Mouse (Mus musculus) inflammation-experienced regulatory T-cells, adult 6 months (primary cell): ENCODE data around the gene Ankrd33b. TPM values are rescaled to one million over a fixed set of nuclear protein-coding genes. Genes with fewer than 3 reads are reported as not detected.

ENCODE experiments used
- ATAC-seq: one replicate; pipeline ENCODE4 v1.8.0; 2017
- polyA plus RNA-seq, 3 experiments: library from polyadenylated mRNA; unstranded; fragments of 100-300 nt; shearing (Covaris generic); gene quantifications; one replicate each; pipeline ENCODE4 v1.2.1; 2017

Ankrd33b gene
- not detected for polyA plus RNA-seq

DNA sequence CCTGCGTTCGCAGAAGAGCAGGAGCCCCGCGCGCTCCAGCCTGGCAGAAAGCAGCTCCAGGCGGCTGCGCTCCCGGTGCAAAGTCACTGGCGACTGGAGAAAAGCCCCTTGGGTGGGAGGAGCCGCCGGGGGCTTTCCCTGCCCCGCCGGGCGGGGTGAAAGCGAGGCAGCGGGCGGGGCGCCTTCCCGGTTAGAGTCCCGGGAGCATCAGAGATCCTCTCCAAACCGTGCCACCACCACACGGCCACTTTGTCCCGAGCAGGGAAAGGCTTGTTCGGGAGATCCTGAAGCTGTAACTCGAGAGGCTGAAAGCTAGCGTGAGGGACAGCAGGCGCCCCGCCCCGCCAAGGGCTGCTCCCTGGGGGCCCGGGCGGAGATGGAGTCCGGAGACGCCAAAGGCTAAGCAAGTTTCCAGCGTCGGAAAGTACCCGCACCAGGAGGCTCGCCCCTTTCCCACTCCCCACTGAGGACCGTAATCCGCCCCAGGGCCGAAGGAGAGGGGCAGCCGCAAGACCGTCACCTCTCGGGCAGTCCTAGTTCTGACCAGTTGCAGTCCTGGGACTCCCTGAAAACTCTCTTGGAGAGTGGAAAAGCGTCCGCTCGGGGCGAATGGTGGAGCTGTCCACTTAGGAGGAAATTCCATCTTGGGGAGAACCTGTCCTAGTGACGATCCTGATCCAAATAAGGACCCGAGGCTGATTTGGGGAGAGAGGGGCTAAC lies at the start of gene Ankrd33b:
TSS of gene Ankrd33b (minus strand) at position 246 of the 720 bp plus-strand sequence.
- no peak for ATAC-seq

DNA sequence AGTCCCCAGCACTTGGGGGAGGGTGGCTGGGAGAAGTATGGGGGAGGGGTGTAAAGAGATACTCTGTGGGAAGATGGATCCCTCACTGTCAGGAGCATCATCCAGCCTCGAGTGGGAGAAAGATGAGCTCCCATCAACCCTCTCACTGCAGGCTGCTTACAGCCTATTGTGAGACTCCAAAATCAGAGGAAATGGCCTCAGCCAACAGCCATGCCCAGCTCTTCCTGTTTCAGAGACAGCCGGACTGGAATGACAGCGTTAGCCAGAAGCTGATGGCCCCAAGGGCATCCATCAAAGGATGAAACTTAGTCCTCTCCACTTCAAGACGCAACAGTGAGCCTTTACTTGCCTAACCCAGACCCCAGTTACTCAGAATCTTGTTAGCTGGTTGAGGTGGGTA lies 47.7 kb upstream of the Ankrd33b start:
- no peak for ATAC-seq

DNA sequence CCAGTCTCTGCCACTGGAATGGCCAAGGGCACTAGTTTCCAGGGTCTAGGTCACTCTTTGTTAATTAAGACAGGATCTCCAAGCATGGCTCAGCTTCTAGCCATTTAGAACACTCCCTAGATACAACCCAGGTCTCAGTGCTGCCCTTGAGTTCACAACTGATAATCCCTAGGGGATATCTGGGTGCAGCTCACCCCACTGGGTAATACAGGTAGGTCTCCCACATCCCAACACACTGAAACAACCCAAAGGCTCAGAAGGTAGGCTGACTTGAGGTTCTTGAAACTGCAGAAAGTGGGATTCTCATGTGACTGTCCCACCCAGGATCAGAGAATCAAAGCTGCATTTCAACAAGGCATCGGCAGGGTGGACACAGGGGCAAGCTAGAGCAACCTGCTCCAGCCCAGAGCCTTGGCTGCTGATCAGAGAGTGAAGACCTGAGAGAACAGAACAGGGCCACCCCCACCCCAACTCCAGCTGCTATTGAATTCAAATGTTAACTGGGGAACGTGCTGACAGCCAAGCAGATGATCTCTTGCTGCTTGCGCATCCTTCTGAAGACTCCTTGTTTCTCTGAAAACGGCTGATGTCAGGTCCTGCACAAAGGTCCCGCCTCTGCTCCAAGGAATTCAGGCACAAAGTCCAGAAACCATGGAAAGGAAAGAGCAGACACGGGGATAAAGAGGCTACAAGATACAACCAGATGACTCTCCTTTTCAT lies 46.8 kb upstream of the Ankrd33b start:
- ATAC-seq = no peak

DNA sequence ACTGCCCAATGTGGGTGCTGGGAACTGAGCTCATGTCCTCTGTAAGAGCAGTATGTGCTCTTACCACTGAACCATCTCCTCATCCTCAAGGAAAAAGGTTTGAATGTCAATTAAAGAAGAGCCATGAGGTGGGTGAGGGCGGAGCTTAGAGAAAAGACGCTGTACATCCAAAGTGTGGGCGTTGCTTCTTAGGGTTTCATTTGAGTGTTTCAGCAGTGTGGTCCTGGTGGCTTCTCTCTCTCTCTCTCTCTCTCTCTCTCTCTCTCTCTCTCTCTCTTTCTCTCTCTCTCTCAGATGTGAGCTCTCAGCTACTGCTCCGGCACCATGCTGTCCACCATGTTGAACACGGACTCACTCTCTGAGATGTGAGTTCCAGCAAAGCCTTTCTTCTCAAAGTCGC lies 46.1 kb upstream of the Ankrd33b start:
- no peak for ATAC-seq

DNA sequence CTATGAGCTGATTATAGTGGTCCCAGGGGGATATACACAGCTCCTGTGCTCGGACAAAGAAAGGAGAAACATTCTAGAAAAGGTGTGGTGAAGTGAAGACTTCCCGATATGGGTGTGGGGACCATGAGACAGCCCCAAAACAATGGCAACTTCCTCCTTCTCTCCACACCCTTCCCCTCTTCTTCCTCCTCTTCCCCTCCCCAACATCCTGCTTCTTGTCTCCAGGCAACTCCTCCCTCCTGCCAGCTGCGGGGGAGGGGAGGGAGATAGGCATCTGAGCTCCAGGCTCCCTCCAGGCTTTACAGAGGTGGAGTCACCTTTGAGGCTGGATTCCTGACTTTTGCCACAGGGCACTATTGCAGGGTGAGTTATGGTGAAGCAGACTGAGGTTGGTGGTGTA lies 45.4 kb upstream of the Ankrd33b start:
- ATAC-seq = no peak

DNA sequence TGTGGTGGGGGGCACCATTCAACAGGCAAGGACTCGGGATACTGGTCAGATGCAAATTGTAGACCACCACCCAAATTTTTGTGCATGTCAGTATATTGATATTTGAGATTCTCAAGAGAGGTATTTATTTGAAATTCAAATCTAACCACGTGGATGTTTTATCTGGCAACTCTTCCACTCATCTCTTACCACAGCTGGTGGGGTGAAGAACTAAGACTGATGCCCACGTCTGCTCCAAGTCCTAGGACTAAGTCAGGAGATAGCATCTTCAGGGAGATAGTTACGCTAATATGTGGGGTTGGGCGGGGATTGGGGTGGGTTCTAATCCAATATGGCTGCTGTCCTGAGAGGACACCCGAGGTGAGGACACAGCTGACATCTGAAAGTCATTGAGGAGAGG lies 44.9 kb upstream of the Ankrd33b start:
- no peak for ATAC-seq

DNA sequence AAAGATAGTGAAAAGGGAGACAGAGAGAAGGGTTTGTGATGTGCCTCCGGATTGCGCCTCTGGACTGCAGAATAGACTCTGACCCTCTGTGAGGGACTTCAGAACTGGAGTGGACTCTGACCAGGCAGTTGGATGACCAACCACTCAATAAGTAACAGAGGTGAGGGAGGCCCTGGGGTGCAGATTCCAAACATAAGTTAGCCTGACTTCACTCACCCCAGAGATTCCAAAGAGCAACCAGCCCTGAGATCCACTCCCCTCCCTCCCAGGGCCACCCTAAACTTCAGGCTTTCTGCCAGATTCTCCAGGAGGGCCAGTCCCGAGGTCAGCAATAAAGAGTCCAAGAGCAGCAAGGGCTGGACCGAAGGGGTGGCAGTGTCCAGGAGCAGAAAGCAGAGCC lies 40.0 kb upstream of the Ankrd33b start:
- no peak for ATAC-seq

DNA sequence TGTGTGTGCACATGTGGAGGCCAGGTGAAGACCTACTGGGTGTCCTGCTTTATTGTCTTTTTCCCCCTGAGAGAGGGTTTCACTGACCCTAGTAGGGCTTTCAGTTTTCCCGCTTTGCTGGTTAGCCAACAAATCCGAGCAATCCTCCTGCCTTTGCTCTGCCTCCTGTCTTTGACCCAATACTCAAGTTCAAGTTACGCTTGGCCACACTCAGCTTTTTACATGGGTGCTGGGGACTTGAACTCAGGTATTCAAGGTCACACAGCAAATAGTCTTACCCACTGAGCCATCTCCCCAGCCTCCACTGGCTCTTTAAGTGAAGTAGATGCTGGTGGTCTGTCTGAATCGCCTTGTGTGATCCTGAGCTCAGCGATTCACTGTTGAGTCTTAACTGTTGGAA lies 39.4 kb upstream of the Ankrd33b start:
- ATAC-seq = no peak

DNA sequence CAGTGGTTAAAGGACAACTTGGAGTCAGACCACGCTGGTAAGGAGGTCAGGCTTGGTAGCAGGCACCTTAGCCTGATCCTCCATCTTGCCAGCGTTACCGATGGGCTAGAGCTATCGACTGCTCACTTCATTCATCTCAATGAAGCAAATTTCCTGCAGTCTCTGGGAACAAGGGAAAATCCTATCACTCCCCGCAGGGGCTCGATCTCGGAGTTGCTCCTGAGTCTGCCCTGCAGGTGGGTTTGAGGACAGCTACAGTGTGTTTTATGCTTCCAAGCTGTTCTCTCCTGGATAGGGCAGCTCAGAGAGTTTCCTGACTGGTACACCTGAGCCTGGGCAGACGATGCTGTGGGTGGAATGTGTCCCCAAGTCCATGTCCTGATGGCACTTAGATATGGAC lies 36.8 kb upstream of the Ankrd33b start:
- no peak for ATAC-seq

DNA sequence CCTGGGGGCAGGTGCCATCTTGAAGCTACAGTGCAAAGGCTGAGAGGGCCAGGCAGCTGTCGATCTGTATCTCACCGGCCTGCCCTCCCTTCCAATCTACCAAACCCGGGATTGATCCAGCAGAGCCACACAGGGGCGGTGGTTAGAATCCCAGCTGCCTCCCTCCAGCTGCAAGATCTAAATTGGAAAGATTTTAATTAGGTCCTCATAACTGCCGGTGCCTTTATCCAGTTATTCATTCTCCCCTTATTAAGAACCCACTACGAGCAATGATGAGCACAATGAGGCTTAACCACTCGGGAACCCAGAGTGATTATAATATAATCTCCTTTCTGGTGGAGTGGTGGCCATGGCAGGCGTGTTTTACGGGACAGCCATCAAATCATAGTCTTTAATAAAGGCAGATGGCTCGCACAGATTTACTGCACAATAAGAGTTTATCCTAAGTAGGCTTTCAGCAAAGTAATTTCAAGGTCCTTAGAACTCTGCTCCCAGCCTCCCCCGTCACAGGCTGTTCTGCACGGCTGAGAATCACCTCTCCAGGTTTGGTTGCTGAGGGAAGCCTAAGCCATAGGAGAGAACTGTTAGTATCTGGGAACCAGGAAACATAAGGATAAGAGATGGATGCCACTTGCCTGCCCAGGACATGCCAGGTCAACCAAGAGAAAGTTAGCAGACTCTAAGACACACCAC lies 34.8 kb upstream of the Ankrd33b start:
- no peak for ATAC-seq

DNA sequence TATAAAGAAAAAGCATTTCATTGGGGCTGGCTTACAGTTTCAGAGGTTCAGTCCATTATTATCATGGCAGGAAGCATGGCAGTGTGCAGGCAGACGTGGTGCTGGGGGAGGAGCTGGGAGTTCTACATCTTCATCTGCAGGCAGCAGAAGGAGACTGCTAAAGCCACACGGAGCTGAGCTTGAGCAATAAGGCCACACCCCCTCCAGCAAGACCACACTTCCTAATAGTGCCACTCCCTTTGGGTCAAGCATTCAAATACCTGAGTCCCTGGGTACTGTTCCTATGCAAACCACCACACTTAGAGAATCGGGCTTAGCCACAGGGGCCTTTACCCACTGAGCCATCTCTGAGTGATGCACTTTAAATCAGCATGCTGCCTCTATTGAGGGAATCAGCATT lies 33.4 kb upstream of the Ankrd33b start:
- ATAC-seq = no peak

DNA sequence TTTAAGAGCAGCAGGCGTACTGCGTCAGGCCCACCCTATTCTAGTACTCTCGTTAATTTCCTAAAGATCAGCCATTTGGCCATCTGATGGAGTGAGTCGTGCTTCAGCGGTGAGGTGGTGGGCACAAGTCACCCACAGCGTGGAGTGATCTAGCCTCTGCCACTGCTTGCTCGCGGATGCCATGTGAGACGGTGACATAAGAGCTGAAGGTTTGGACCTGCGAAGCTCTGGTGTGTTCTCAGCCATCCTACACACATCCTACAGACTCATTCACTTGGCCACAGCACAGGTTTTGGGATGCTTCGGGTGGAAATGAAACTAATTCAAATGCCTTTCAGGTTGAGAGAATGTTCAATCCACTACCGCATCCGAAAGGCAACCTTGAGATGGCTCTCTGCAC lies 31.2 kb upstream of the Ankrd33b start:
- no peak for ATAC-seq

DNA sequence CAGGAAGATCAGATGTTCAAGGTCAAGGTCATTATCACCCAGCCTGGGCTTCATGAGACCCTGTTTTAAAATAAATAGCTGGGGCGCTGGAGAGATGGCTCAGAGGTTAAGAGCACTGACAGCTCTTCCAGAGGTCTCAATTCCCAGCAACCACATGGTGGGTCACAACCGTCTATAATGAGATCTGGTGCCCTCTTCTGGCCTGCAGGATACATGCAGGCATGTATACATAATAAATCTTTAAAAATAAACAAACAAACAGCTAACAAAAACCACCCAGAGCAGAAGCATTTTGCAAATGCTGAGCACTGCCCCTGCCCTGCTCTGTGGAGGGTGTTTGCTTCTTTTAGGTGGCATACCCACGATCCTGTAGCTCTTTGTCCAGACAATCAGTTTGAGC lies 29.9 kb upstream of the Ankrd33b start:
- ATAC-seq = no peak

DNA sequence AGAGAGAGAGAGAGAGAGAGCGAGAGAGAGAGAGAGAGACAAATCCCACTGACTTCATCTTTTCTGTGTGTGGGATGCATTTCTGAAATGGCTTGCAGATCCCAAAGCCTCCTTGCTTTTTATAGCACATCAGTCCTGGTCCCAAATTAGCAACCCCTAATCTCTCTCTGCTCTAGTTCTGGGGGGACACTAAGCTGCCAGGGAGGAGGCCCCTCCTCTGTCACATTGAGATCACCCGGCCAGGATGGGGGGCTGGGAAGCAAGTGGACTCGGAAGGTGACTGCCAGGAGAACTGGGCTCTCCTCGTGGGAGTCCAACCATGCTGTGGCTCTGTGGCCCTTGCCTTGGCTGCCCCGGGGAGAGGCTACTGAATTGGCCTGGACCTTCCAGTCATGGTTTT lies 29.2 kb upstream of the Ankrd33b start:
- ATAC-seq = no peak

DNA sequence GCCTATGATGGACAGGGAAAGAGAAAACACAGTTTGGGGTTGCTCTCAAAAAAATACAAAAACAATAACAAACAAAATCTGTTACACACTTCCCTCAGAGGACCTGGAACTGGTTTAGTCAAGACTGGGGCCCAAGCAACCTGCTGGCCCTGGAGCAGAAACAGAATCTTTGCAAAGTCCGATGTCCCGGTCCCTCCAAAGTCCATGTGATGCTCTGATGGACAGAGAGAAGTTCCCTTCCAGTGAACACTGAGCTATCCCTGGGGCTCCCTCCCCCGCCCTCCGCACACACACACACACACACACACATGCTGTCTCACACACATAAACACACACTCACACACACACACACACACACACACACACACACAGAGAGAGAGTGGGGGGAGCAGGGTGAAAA lies 28.5 kb upstream of the Ankrd33b start:
- ATAC-seq = no peak

DNA sequence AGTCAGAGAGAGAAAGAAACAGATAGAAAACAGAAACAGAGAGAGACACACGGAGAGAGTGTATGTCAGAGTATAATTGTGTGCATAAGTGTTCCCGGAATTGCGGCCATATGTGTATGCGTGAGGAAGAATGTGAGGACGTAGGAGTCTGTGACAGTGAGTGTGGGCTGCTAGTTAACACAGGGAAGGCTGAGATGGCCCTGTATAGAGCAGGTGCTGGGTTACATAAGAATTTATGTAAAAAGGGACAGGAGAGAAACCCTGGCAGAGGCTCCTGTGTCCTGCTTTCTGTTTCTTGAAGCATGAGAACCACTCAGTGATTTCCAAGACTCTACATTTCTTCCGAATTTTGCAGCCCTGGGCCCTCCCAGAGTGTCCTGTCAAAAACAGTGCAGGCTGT lies 25.9 kb upstream of the Ankrd33b start:
- no peak for ATAC-seq

DNA sequence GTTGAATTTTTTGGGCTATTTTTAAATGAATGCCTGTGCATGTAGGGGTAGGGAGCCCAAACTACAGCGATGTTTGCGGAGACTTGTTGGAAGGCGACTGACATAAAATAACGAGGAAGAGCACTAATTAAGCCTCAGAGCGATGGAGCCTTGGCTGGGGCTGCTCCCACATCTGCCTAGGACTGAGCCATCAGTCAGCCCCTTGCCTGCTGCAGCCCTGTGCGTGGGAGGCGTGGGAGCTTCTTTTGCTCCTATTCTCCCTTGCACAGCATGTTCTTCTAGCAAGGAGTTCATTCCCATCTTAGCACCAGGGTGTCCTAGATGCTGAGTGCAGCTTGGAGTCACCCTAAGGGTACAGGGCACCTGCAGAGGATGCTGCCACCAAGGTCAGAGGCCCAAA lies 25.2 kb upstream of the Ankrd33b start:
- no peak for ATAC-seq

DNA sequence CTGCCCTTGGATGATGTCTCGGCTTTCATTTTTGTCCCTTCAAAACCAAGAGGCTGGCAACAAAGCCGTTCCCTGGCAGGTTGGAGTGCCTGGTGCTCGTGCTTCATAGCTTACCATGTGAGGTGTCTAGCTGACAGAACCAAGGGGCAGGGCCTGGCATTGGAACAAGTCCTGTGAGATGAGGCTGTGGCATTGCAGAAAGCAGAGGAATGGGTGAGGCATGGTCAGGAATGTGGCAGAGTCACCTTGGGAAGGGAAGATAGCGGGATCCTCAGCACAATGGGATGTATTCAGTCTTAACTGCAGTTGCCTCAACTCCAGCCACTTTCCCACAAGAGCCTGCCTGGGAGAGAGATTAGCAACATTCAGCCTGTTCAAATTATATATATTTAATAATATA lies 24.6 kb upstream of the Ankrd33b start:
- ATAC-seq = no peak

DNA sequence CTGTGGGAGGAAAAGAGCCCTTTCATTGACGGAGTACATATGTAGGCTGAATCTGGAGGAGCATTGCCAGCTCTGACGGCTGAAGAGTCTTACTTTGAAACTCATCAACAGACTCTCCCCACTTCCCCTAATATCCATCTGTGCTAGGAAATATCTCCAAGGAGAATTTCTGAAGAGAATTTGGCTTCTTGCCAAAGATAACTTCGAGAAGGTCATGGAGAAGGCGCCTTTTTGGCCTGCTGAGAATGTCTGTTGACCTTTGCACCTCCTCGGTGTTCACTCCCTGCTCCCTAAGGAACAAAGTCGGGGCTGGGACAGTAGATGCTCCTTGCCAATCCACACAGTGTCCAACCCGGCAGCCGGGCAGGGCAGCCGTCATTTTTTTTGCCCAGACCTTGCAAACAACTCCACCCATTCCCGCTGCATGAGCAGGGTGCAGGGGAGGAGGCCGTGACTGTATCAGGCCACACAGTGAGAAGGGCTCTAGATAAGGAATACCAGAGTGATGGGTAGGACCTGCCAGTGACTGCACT lies 14.5 kb upstream of the Ankrd33b start:
- ATAC-seq = no peak

DNA sequence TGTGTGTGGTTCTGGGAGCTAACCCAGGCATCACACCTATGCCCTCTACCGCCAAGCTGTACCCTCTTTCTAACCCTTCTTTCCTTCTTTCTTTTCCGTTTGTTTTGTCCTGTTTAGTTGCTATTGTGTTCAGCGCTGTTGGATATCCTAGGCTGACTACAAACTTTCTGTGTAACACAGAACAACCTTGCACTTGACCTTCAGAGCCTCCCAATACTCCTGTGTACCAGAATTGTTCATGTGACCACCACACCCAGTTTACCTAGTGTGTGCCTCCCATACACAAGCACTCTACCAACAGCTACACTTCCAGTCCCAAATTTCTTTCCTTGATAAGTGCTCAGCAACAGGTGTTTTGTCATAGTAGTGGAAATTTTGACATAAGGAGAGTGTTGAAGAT lies 11.9 kb upstream of the Ankrd33b start:
- ATAC-seq = no peak

DNA sequence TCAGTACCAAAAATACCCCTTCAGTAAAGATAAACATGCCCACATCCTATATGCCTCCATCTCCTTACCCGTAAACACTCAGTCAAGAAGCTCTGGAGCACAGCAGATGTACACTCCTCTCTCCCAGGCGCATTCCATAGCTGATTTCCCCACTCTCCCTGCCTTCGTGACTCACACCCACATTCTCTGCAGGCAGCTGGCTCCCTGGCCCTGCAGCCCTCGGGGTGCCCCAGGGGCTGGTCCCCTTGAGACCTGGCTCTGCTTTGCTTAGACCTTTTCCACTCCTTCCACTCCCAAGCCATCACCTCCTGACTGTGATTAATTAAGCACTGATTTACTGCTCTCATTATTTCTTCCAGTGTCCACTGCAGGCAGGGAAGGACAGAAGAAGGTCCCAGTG lies 7.7 kb upstream of the Ankrd33b start:
- ATAC-seq = no peak

DNA sequence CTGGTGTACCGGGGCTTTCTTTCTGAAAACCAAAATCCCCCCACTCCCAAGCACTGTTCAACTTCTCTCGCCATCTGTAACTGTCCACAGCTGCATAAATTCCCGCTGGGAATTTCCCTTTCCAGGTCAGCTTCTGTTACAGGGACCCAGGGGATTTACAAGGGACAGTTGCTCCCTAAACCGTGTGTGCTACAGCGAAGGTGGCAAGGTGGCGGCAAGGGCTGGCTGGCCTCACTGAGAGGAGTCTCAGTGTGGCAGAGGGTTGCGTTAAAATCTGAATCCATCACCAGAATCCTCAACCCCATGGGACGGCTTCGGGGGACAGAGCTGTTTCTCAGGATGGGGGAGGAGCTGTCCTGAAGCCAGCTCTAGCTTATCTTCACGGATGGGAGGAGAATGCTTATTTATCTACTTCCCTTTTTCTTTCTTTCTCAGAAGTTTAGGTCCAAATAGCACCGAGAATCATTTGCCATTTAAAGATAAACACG lies 1.6 kb upstream of the Ankrd33b start:
- no peak for ATAC-seq

DNA sequence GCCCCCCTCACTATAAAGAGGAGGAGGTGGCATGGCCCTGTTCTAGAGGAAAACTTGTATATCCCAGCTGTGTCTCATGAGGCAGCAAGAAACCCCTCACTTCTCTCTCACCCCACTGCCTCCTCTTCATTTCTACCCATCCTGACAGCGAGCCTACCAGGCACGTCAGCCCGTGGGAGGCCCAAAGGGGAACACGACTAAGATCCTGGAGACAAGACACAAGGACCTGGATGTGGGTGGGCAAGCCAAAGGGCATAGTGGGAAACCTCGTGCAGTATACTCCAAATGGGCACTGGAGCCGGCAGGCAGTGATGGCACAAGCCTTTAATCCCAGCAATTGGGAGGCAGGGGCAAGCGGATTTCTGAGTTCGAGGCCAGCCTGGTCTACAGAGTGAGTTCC lies 1.0 kb upstream of the Ankrd33b start:
- no peak for ATAC-seq
